Mouse (Mus musculus) lung, embryonic 15.5 days (tissue): ENCODE results near the gene Fads2. TPM values are rescaled to one million over a fixed set of nuclear protein-coding genes. Genes with fewer than 3 reads are reported as not detected.
A peak's percentile ranks its signal among the peaks of the same experiment; 100 is the strongest.

Source experiments
- ATAC-seq: fragments of 200-750 bp; cut with Nextera tagmentation; 2 replicates; pipeline ENCODE4 v1.8.0; 2017; ENCODE audit warnings: moderate number of reproducible peaks, borderline replicate concordance; ENCODE audit not compliant: low FRiP score, low TSS enrichment; ENCODE audit errors: extremely low read depth
- H3K27ac ChIP-seq: fragments of 300-500 bp; sonication (generic); 2 replicates; pipeline ENCODE4 v1.5.1; 2015; ENCODE audit warnings: moderate library complexity, mild to moderate bottlenecking, inconsistent platforms
- H3K27me3 ChIP-seq: fragments of 300-500 bp; sonication (generic); 2 replicates; pipeline ENCODE4 v1.6.1; 2015; ENCODE audit warnings: inconsistent platforms
- H3K36me3 ChIP-seq: fragments of 300-500 bp; sonication (generic); 2 replicates; pipeline ENCODE4 v1.6.1; 2015; ENCODE audit warnings: inconsistent platforms
- H3K4me1 ChIP-seq: fragments of 300-500 bp; sonication (generic); 2 replicates; pipeline ENCODE4 v1.6.1; 2015; ENCODE audit warnings: inconsistent platforms
- H3K4me2 ChIP-seq: fragments of 300-500 bp; sonication (generic); 2 replicates; pipeline ENCODE4 v1.6.1; 2015; ENCODE audit warnings: inconsistent platforms, mild to moderate bottlenecking, moderate library complexity
- H3K4me3 ChIP-seq: fragments of 300-500 bp; sonication (generic); 2 replicates; pipeline ENCODE4 v1.5.1; 2015; ENCODE audit warnings: mild to moderate bottlenecking, inconsistent platforms
- H3K9ac ChIP-seq: fragments of 300-500 bp; sonication (generic); 2 replicates; pipeline ENCODE4 v1.6.1; 2015; ENCODE audit warnings: inconsistent platforms
- H3K9me3 ChIP-seq: fragments of 300-500 bp; sonication (generic); 2 replicates; pipeline ENCODE4 v1.6.1; 2016; ENCODE audit warnings: inconsistent platforms
- WGBS: fragments of 180-500 bp; shearing (Covaris S2); methylation state at CpG from one replicate; pipeline ENCODE4 v1.1.7; 2015; 5-methylcytosine and 5-hydroxymethylcytosine counted together
- polyA plus RNA-seq: library from polyadenylated mRNA; unstranded; fragments of >200 nt; fragmentation: Nextera tagmentation; extraction: Ambion mirVana; gene quantifications from 2 replicates; pipeline ENCODE4 v1.2.1, GENCODE M21; 2015

Gene Fads2
- polyA plus RNA-seq, 1 experiment from 2014 or later, result 99.3 TPM

GRCm38 (mm10) chr19:10100631-10101071 is 895 bp downstream of the Fads2 start:
- WGBS, result 0% methylated on average over 21 of the region's 21 CpGs
- H3K4me2 ChIP-seq, result peak overlapping the region; percentile 66
- peak; percentile 54 for ATAC-seq

GRCm38 (mm10) chr19:10097826-10098225 is 3.7 kb downstream of the Fads2 start:
- Histone ChIP-seq H3K4me3 (no peak overlapping the region), H3K27me3 (no peaks in the 10 kb centered on the region), H3K36me3 (peaks cover 23% of the 10 kb centered on the region), H3K4me1 (peaks cover 50% of the 10 kb centered on the region), H3K9ac (no peak overlapping the region), H3K27ac (no peak overlapping the region), H3K9me3 (no peaks in the 10 kb centered on the region), H3K4me2 (no peak overlapping the region)
- 81% methylated on average over 5 of the region's 5 CpGs for WGBS
- ATAC-seq, result no peak

More at GRCm38 (mm10) chr19:10100631-10101071, 895 bp downstream of the Fads2 start:
- no peaks in the 10 kb centered on the region for H3K27me3 ChIP-seq
- peaks cover 9% of the 10 kb centered on the region for H3K36me3 ChIP-seq
- H3K9me3 ChIP-seq, result no peaks in the 10 kb centered on the region
- peak overlapping the region; percentile 80 for H3K9ac ChIP-seq
- H3K4me3 ChIP-seq, result peak overlapping the region; percentile 72
- H3K27ac ChIP-seq, result peak overlapping the region; percentile 95
- peaks cover 38% of the 10 kb centered on the region for H3K4me1 ChIP-seq

- H3K36me3 ChIP-seq, result peaks cover 32% of the 10 kb centered on the region
- no peak overlapping the region for H3K9ac ChIP-seq
- H3K9me3 ChIP-seq, result no peaks in the 10 kb centered on the region
- WGBS, result 90% methylated on average over 2 of the region's 2 CpGs
- H3K4me1 ChIP-seq, result peaks cover 44% of the 10 kb centered on the region
- H3K4me3 ChIP-seq, result no peak overlapping the region
- H3K27me3 ChIP-seq, result no peaks in the 10 kb centered on the region
- H3K27ac ChIP-seq, result no peak overlapping the region
- H3K4me2 ChIP-seq, result no peak overlapping the region
- ATAC-seq, result no peak
These were observed 5.1 kb downstream of the Fads2 start for GRCm38 (mm10) chr19:10096371-10096876.

- 71% methylated on average over 4 of the region's 4 CpGs for WGBS
- H3K36me3 ChIP-seq, result peaks cover 49% of the 10 kb centered on the region
- H3K4me1 ChIP-seq, result peaks cover 37% of the 10 kb centered on the region
- no peaks in the 10 kb centered on the region for H3K9me3 ChIP-seq
- H3K27ac ChIP-seq, result no peak overlapping the region
- no peaks in the 10 kb centered on the region for H3K27me3 ChIP-seq
- no peak overlapping the region for H3K4me3 ChIP-seq
- no peak overlapping the region for H3K9ac ChIP-seq
- ATAC-seq, result no peak
- no peak overlapping the region for H3K4me2 ChIP-seq
These were observed 6.9 kb downstream of the Fads2 start for GRCm38 (mm10) chr19:10094695-10095094.

- no peaks in the 10 kb centered on the region for H3K27me3 ChIP-seq
- H3K9me3 ChIP-seq, result no peaks in the 10 kb centered on the region
- WGBS, result 85% methylated on average over 4 of the region's 4 CpGs
- H3K9ac ChIP-seq, result no peak overlapping the region
- no peak overlapping the region for H3K27ac ChIP-seq
- ATAC-seq, result no peak
- peaks cover 28% of the 10 kb centered on the region for H3K4me1 ChIP-seq
- H3K4me3 ChIP-seq, result no peak overlapping the region
- peaks cover 58% of the 10 kb centered on the region for H3K36me3 ChIP-seq
- no peak overlapping the region for H3K4me2 ChIP-seq
These were observed 7.7 kb downstream of the Fads2 start for GRCm38 (mm10) chr19:10093829-10094228.

GRCm38 (mm10) chr19:10086976-10087375 is 14.6 kb downstream of the Fads2 start:
- 83% methylated on average over 4 of the region's 4 CpGs for WGBS
- no peaks in the 10 kb centered on the region for H3K9me3 ChIP-seq
- H3K9ac ChIP-seq, result no peak overlapping the region
- no peak overlapping the region for H3K4me2 ChIP-seq
- no peaks in the 10 kb centered on the region for H3K4me1 ChIP-seq
- no peaks in the 10 kb centered on the region for H3K27me3 ChIP-seq
- no peak overlapping the region for H3K4me3 ChIP-seq
- ATAC-seq, result no peak
- H3K27ac ChIP-seq, result no peak overlapping the region
- H3K36me3 ChIP-seq, result peaks cover 87% of the 10 kb centered on the region

GRCm38 (mm10) chr19:10085454-10085853 is 16.1 kb downstream of the Fads2 start:
- no peak overlapping the region for H3K9ac ChIP-seq
- ATAC-seq, result no peak; the same call in 1 of the 2 replicates
- no peaks in the 10 kb centered on the region for H3K27me3 ChIP-seq
- no peak overlapping the region for H3K27ac ChIP-seq
- H3K9me3 ChIP-seq, result no peaks in the 10 kb centered on the region
- H3K4me1 ChIP-seq, result no peaks in the 10 kb centered on the region
- H3K4me2 ChIP-seq, result no peak overlapping the region
- H3K4me3 ChIP-seq, result no peak overlapping the region
- peaks cover 87% of the 10 kb centered on the region for H3K36me3 ChIP-seq
- WGBS, result 61% methylated on average over 9 of the region's 9 CpGs

GRCm38 (mm10) chr19:10082105-10082504 is 19.4 kb downstream of the Fads2 start:
- H3K36me3 ChIP-seq, result peaks cover 87% of the 10 kb centered on the region

GRCm38 (mm10) chr19:10080384-10080783 is 21.2 kb downstream of the Fads2 start:
- ATAC-seq, result no peak
- peaks cover 87% of the 10 kb centered on the region for H3K36me3 ChIP-seq
- H3K27ac ChIP-seq, result no peak overlapping the region
- no peaks in the 10 kb centered on the region for H3K4me1 ChIP-seq
- no peak overlapping the region for H3K9ac ChIP-seq
- H3K4me2 ChIP-seq, result no peak overlapping the region
- 93% methylated on average over 7 of the region's 7 CpGs for WGBS
- H3K9me3 ChIP-seq, result no peaks in the 10 kb centered on the region
- no peak overlapping the region for H3K4me3 ChIP-seq
- no peaks in the 10 kb centered on the region for H3K27me3 ChIP-seq

More at GRCm38 (mm10) chr19:10082105-10082504, 19.4 kb downstream of the Fads2 start:
- no peak overlapping the region for H3K9ac ChIP-seq
- 65% methylated on average over 3 of the region's 3 CpGs for WGBS
- ATAC-seq, result no peak
- H3K4me3 ChIP-seq, result no peak overlapping the region
- no peaks in the 10 kb centered on the region for H3K27me3 ChIP-seq
- H3K4me1 ChIP-seq, result no peaks in the 10 kb centered on the region
- no peaks in the 10 kb centered on the region for H3K9me3 ChIP-seq
- H3K27ac ChIP-seq, result no peak overlapping the region
- H3K4me2 ChIP-seq, result no peak overlapping the region

GRCm38 (mm10) chr19:10078392-10078791 is 23.2 kb downstream of the Fads2 start:
- H3K27ac ChIP-seq, result no peak overlapping the region
- no peaks in the 10 kb centered on the region for H3K9me3 ChIP-seq
- H3K27me3 ChIP-seq, result no peaks in the 10 kb centered on the region
- H3K4me3 ChIP-seq, result no peak overlapping the region
- ATAC-seq, result no peak
- 70% methylated on average over 6 of the region's 6 CpGs for WGBS
- peaks cover 93% of the 10 kb centered on the region for H3K36me3 ChIP-seq
- H3K4me1 ChIP-seq, result no peaks in the 10 kb centered on the region
- H3K4me2 ChIP-seq, result no peak overlapping the region
- H3K9ac ChIP-seq, result no peak overlapping the region

GRCm38 (mm10) chr19:10073145-10073544 is 28.4 kb downstream of the Fads2 start:
- Histone ChIP-seq H3K9ac (no peak overlapping the region), H3K27ac (no peak overlapping the region), H3K4me3 (no peak overlapping the region), H3K4me1 (no peaks in the 10 kb centered on the region; the same call in 1 of the 2 replicates), H3K36me3 (peaks cover 88% of the 10 kb centered on the region), H3K9me3 (no peaks in the 10 kb centered on the region), H3K4me2 (no peak overlapping the region), H3K27me3 (no peaks in the 10 kb centered on the region)
- no peak for ATAC-seq
- 83% methylated on average over 5 of the region's 5 CpGs for WGBS

- H3K9me3 ChIP-seq, result no peaks in the 10 kb centered on the region
- H3K27ac ChIP-seq, result no peak overlapping the region
- no peak overlapping the region for H3K9ac ChIP-seq
- peaks cover 89% of the 10 kb centered on the region for H3K36me3 ChIP-seq
- no peaks in the 10 kb centered on the region for H3K27me3 ChIP-seq
- H3K4me2 ChIP-seq, result no peak overlapping the region
- ATAC-seq, result no peak
- 79% methylated on average over 4 of the region's 4 CpGs for WGBS
- no peak overlapping the region for H3K4me3 ChIP-seq
- H3K4me1 ChIP-seq, result no peaks in the 10 kb centered on the region; the same call in 1 of the 2 replicates
These were observed 29.7 kb downstream of the Fads2 start for GRCm38 (mm10) chr19:10071892-10072291.

GRCm38 (mm10) chr19:10071166-10071565 is 30.4 kb downstream of the Fads2 start:
- Histone ChIP-seq H3K4me3 (no peak overlapping the region), H3K9me3 (no peaks in the 10 kb centered on the region), H3K9ac (no peak overlapping the region), H3K4me2 (no peak overlapping the region), H3K4me1 (no peaks in the 10 kb centered on the region; the same call in 1 of the 2 replicates), H3K27ac (no peak overlapping the region), H3K27me3 (no peaks in the 10 kb centered on the region), H3K36me3 (peaks cover 89% of the 10 kb centered on the region)
- no peak for ATAC-seq
- 86% methylated on average over 5 of the region's 5 CpGs for WGBS
